Mouse (Mus musculus): Measurements from ENCODE around the gene Ccdc137. TPM values are rescaled to one million over a fixed set of nuclear protein-coding genes. Genes with fewer than 3 reads are reported as not detected.

Gene Ccdc137
- polyA plus RNA-seq, 1 experiment from 2014 or later, result 20.2 TPM

- peaks cover 5 to 16% of the 10 kb centered on the region in 2 experiments for H3K4me1 ChIP-seq (ENCODE audit: control insufficient read depth in 2 of 2, insufficient read depth in 2 of 2, low read length in 2 of 2)
- H3K36me3 ChIP-seq (ENCODE audit: control insufficient read depth, insufficient read depth, low read length), result peaks cover 84% of the 10 kb centered on the region
- H3K4me3 ChIP-seq (ENCODE audit: control insufficient read depth in 1 of 2, insufficient read depth in 1 of 2, low read depth in 1 of 2, low read length in 2 of 2), result peak within 1 kb of the TSS; percentile 96 to 98
- no peaks in the 10 kb centered on the region for H3K9me3 ChIP-seq (ENCODE audit: control insufficient read depth, low read length)
- under 1% methylated on average over 60 of the region's 60 CpGs for WGBS
- peak; percentile 91 for ATAC-seq (ENCODE audit: insufficient number of reproducible peaks, insufficient read depth, low FRiP score, low read depth)
- peak within 1 kb of the TSS; percentile 87 for H3K4me2 ChIP-seq (ENCODE audit: low read length)
- H3K9ac ChIP-seq (ENCODE audit: low read length), result peak within 1 kb of the TSS; percentile 98
- no peaks in the 10 kb centered on the region for H3K27me3 ChIP-seq (ENCODE audit: control insufficient read depth, insufficient read depth, low read length)
- H3K27ac ChIP-seq (replicated peaks in 1 of 2; ENCODE audit: control insufficient read depth in 1 of 2, insufficient read depth in 1 of 2, low read depth in 2 of 2, low read length in 2 of 2), result peak within 1 kb of the TSS; percentile 82 to 85
Measured at GRCm38 (mm10) chr11:120484265-120484981, 26.5 kb downstream of the Ccdc137 start, which contains the start of gene Mrpl12. TSS of gene Mrpl12 (plus strand) at chr11:120484613.

- Histone ChIP-seq H3K27ac (replicated peaks in 1 of 2; ENCODE audit: control insufficient read depth in 1 of 2, insufficient read depth in 1 of 2, low read depth in 2 of 2, low read length in 2 of 2) (peak overlapping the region; percentile 82 to 85), H3K4me2 (ENCODE audit: low read length) (peak overlapping the region; percentile 87), H3K9me3 (ENCODE audit: control insufficient read depth, low read length) (no peaks in the 10 kb centered on the region), H3K27me3 (ENCODE audit: control insufficient read depth, insufficient read depth, low read length) (no peaks in the 10 kb centered on the region), H3K4me1 (ENCODE audit: control insufficient read depth in 2 of 2, insufficient read depth in 2 of 2, low read length in 2 of 2) (peaks cover 6 to 19% of the 10 kb centered on the region in 2 experiments), H3K9ac (ENCODE audit: low read length) (peak overlapping the region; percentile 98), H3K36me3 (ENCODE audit: control insufficient read depth, insufficient read depth, low read length) (peaks cover 84% of the 10 kb centered on the region), H3K4me3 (ENCODE audit: control insufficient read depth in 1 of 2, insufficient read depth in 1 of 2, low read depth in 1 of 2, low read length in 2 of 2) (peak overlapping the region; percentile 96 to 98)
- WGBS, result 8% methylated on average over 10 of the region's 10 CpGs
- no peak for ATAC-seq (ENCODE audit: insufficient number of reproducible peaks, insufficient read depth, low FRiP score, low read depth)
Measured at GRCm38 (mm10) chr11:120485251-120485650, 27.3 kb downstream of the Ccdc137 start.

DNA sequence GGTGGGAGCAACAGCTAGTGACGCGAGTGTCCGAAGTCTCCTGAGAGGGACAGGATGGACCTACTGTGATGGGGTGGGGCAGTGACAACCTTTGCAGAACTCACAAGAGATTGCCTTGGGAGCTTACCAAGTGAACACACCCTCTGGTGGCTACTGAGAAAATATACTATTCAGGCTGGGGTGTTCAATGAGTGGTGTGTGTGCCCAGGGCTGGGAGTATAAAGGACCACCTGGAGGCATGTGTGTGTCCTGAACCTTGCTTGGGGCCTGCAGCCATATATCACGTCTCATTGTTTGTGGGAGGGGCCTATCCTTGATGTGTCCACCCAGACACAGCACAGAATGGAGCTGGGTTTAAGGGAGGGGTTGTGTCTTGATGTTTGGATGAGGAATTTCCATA, 30.6 kb downstream of the Ccdc137 start:
- no peak for ATAC-seq (ENCODE audit: insufficient number of reproducible peaks, insufficient read depth, low FRiP score, low read depth)
- Histone ChIP-seq H3K36me3 (ENCODE audit: control insufficient read depth, insufficient read depth, low read length) (peaks cover 53% of the 10 kb centered on the region), H3K9me3 (ENCODE audit: control insufficient read depth, low read length) (no peaks in the 10 kb centered on the region), H3K9ac (ENCODE audit: low read length) (no peak overlapping the region), H3K4me2 (ENCODE audit: low read length) (no peak overlapping the region), H3K27ac (replicated peaks in 1 of 2; ENCODE audit: control insufficient read depth in 1 of 2, insufficient read depth in 1 of 2, low read depth in 2 of 2, low read length in 2 of 2) (no peak overlapping the region), H3K27me3 (ENCODE audit: control insufficient read depth, insufficient read depth, low read length) (no peaks in the 10 kb centered on the region), H3K4me3 (ENCODE audit: control insufficient read depth in 1 of 2, insufficient read depth in 1 of 2, low read depth in 1 of 2, low read length in 2 of 2) (no peak overlapping the region), H3K4me1 (ENCODE audit: control insufficient read depth in 2 of 2, insufficient read depth in 2 of 2, low read length in 2 of 2) (peaks cover 22 to 40% of the 10 kb centered on the region in 2 experiments)
- WGBS, result 72% methylated on average over 4 of the region's 4 CpGs

DNA sequence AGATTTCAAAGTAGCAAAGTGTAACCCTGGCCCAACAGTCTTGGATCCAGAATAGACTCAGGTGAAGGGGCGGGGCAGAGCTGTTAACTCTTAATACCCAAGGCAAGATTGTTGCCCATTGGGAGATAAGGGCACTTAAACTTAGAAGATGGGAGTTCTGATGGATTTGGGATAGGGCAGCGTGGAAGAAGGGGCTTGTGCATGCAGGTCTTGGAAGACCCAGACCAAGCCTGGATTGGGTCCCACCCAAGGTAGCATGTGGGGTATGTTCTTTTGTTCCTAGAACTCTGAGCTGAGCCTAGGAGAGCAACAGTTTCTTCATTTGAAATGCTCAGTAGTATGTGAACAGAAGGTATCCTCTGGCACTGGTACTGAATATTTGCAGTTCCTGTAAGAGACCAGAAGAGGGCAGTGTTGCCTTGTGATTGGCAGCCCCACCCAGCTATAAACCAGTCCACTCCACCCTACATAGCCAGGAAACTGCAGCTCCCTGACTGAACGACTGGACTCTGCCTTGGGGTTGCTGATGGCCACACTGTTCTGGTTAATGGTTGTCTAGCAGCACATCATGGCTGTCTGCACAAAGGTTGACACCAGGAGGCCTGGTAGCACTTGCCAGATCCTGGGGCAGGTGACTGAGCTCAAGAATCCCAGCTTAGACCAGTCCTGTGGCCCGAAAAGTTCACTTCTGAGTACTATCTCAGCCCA, 31.3 kb downstream of the Ccdc137 start:
- H3K4me3 ChIP-seq (ENCODE audit: control insufficient read depth in 1 of 2, insufficient read depth in 1 of 2, low read depth in 1 of 2, low read length in 2 of 2), result no peak overlapping the region
- peaks cover 22 to 36% of the 10 kb centered on the region in 2 experiments for H3K4me1 ChIP-seq (ENCODE audit: control insufficient read depth in 2 of 2, insufficient read depth in 2 of 2, low read length in 2 of 2)
- WGBS, result 67% methylated on average over 4 of the region's 4 CpGs

DNA sequence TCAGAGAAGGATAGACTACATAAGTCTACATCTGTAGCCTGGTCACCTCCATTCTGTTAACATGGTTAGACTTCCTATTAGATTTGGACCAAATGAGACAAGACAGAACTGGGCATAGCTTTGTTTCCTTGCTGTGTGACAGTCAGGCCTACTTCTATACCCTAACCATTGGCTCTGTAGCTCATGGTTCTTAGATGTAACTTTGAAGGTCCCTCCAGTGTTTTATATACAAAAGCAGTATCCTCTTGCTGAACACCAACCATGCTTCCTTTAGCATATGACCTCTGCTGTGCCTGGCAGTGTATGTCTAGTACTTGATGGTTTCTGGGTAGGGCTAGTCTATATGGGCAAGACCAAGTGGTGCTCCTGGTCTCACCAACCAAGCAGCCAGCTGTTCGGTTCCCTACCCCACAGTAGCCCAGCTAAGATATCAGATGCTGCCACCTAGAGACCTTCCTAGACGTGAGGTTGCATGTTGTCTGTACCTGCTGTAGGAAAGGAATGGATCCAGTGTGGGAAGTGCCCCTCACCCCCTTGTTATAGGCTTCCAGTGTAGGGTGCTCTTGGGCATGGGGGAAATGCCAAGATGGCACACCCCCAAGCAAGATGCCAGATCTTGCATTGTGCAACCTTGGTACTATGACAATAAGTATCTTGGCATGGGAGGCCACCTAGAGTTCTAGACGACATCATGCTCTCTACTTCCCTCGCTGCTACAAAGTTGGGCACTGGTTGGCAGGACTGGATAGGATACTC, 32.6 kb downstream of the Ccdc137 start:
- H3K9ac ChIP-seq (ENCODE audit: low read length), result peak overlapping the region; percentile 90
- H3K27ac ChIP-seq (replicated peaks in 1 of 2; ENCODE audit: control insufficient read depth in 1 of 2, insufficient read depth in 1 of 2, low read depth in 2 of 2, low read length in 2 of 2), result 0 out of 4 replicates have a peak overlapping the region, but pooled peaks of 1 of the 2 experiments have one; percentile 80
- H3K36me3 ChIP-seq (ENCODE audit: control insufficient read depth, insufficient read depth, low read length), result peaks cover 59% of the 10 kb centered on the region
- no peak overlapping the region for H3K4me3 ChIP-seq (ENCODE audit: control insufficient read depth in 1 of 2, insufficient read depth in 1 of 2, low read depth in 1 of 2, low read length in 2 of 2)
- H3K27me3 ChIP-seq (ENCODE audit: control insufficient read depth, insufficient read depth, low read length), result no peaks in the 10 kb centered on the region
- H3K4me1 ChIP-seq (ENCODE audit: control insufficient read depth in 2 of 2, insufficient read depth in 2 of 2, low read length in 2 of 2), result peaks cover 21 to 31% of the 10 kb centered on the region in 2 experiments
- no peaks in the 10 kb centered on the region for H3K9me3 ChIP-seq (ENCODE audit: control insufficient read depth, low read length)
- ATAC-seq (ENCODE audit: insufficient number of reproducible peaks, insufficient read depth, low FRiP score, low read depth), result no peak
- peak overlapping the region; percentile 88; the same call in 1 of the 2 replicates for H3K4me2 ChIP-seq (ENCODE audit: low read length)
- 35% methylated on average over 4 of the region's 4 CpGs for WGBS

More for the DNA sequence above, 31.3 kb downstream of the Ccdc137 start:
- Histone ChIP-seq H3K36me3 (ENCODE audit: control insufficient read depth, insufficient read depth, low read length) (peaks cover 50% of the 10 kb centered on the region), H3K9me3 (ENCODE audit: control insufficient read depth, low read length) (no peaks in the 10 kb centered on the region), H3K4me2 (ENCODE audit: low read length) (no peak overlapping the region), H3K27ac (replicated peaks in 1 of 2; ENCODE audit: control insufficient read depth in 1 of 2, insufficient read depth in 1 of 2, low read depth in 2 of 2, low read length in 2 of 2) (0 out of 4 replicates have a peak overlapping the region, but pooled peaks of 1 of the 2 experiments have one; percentile 1), H3K27me3 (ENCODE audit: control insufficient read depth, insufficient read depth, low read length) (no peaks in the 10 kb centered on the region), H3K9ac (ENCODE audit: low read length) (peak overlapping the region; percentile 1; the same call in 1 of the 2 replicates)
- no peak for ATAC-seq (ENCODE audit: insufficient number of reproducible peaks, insufficient read depth, low FRiP score, low read depth)

DNA sequence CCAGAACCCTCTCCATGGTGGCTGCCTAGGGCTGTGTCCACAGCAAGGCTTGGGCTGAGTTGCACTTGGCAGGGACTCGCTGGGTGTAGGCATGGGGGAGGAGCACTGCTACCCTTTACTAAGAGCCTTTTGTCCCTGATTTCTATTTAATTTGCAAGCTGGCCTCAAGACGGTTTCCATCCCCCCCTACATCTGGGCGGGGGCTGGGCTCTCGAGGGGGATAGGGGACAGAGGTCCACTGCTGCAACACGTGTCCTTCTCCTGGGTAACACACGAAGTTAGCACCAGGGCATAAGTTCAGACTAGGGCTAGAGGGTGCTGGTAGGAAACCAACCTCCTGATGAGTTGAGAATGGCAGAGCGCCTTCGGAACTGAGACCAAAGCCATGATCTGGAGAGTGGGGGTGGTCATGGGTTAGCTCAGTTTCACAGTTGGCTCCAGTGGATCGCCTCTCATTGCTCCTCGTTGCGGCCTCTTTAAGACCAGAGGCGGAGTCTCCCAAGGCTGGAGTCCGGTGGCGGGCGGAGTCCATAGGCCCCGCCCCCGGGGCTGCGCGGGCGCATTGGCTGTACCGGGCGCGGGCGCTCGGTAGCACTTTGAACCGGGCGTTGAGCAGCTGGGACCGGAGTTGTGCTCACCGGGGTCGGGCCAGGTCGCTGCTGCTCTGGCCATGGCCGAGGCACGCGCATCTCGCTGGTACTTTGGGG, 33.6 kb downstream of the Ccdc137 start, which contains the start of gene Slc25a10:
Gene Slc25a10 (plus strand): TSS at position 524 of the 707 bp plus-strand sequence.
- peak; percentile 78 for ATAC-seq (ENCODE audit: insufficient number of reproducible peaks, insufficient read depth, low FRiP score, low read depth)
- WGBS, result 1% methylated on average over 32 of the region's 35 CpGs
- H3K9me3 ChIP-seq (ENCODE audit: control insufficient read depth, low read length), result no peaks in the 10 kb centered on the region
- no peaks in the 10 kb centered on the region for H3K27me3 ChIP-seq (ENCODE audit: control insufficient read depth, insufficient read depth, low read length)
- peak within 1 kb of the TSS; percentile 88 for H3K4me2 ChIP-seq (ENCODE audit: low read length)
- peak within 1 kb of the TSS; percentile 77 to 80 for H3K27ac ChIP-seq (replicated peaks in 1 of 2; ENCODE audit: control insufficient read depth in 1 of 2, insufficient read depth in 1 of 2, low read depth in 2 of 2, low read length in 2 of 2)
- peak within 1 kb of the TSS; percentile 90 for H3K9ac ChIP-seq (ENCODE audit: low read length)
- H3K4me3 ChIP-seq (ENCODE audit: control insufficient read depth in 1 of 2, insufficient read depth in 1 of 2, low read depth in 1 of 2, low read length in 2 of 2), result peak within 1 kb of the TSS; percentile 90 to 93
- H3K36me3 ChIP-seq (ENCODE audit: control insufficient read depth, insufficient read depth, low read length), result peaks cover 59% of the 10 kb centered on the region
- H3K4me1 ChIP-seq (ENCODE audit: control insufficient read depth in 2 of 2, insufficient read depth in 2 of 2, low read length in 2 of 2), result peaks cover 17 to 25% of the 10 kb centered on the region in 2 experiments
